Mouse (Mus musculus) heart, adult 8-10 months (tissue): Measurements from ENCODE around the gene Per1. TPM values are rescaled to one million over a fixed set of nuclear protein-coding genes. Genes with fewer than 3 reads are reported as not detected.

Source experiments
- DNase-seq: peaks from one replicate; pipeline ENCODE4 v3.0.0; 2022; ENCODE audit warnings: low spot score
- total RNA-seq, 4 experiments: library from RNA; stranded (reverse); gene quantifications; 2 replicates each; pipeline ENCODE4 v1.2.4; 2022

Gene Per1
- total RNA-seq, 4 experiments from 2014 or later = 33.3 to 81.2 (median 48.5) TPM

DNA sequence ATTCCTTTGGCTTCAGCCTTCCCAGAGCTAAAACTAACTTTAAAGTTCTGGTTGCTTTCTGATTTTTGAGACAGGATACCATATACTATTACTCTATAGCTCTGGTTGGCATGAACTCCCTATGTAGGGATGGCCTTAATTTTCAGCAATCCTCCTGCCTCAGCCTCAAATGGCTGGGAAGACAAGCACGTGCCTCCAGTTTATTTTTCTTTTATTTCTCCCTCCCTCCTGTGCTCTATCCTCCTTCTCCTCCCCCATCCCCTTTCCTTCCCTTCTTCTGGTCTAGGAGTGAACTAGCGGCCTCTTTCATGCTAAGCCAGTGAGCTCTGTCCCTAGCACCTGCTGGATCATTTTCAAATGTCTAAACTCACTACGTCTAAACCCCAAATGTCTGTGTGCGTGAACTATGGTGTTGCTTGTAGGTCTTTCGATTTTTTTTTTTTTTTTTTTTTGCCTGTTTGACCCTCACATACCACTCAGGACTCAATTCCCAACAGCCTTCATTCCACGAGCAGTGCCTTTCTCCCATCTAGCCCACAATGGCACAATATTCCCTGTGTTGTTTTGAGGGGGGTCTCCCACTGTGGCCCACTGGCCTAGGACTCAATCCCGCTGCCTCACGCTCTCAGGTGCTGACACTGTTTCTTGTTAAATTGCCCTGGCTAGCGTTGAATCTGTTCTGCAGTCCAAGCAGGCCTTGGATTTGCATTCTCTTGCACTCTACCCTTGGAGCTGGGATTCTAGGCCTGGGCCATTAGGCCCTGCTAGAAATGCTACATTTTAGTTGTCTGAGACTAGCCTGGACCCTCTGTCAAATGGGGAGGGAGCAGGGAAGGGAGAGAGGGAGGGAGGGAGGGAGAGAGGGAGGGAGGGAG, 30.5 kb upstream of the Per1 start:
- no peak for DNase-seq

DNA sequence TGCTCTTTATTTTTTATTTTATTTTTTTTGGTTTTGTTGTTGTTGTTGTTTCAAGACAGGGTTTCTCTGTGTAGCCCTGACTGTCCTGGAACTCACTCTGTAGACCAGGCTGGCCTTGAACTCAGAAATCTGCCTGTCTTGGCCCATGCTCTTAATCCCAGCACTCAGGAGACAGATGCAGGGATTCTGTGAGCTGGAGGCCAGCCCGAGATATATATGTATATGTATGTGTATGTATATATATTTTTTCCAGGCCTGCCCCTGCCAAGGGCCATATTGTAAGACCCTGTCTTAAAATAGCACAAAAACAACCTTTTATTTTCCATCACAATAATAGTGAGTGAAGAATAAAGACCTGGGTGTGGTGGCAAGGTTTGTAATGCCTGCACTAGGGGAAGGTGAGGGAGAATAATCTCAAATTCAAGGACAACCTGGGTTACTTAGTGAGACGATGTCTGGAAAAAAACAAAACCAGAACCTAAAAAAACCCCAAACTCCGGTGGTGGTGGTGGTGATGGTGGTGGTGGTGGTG, 29.6 kb upstream of the Per1 start:
- no peak for DNase-seq

DNA sequence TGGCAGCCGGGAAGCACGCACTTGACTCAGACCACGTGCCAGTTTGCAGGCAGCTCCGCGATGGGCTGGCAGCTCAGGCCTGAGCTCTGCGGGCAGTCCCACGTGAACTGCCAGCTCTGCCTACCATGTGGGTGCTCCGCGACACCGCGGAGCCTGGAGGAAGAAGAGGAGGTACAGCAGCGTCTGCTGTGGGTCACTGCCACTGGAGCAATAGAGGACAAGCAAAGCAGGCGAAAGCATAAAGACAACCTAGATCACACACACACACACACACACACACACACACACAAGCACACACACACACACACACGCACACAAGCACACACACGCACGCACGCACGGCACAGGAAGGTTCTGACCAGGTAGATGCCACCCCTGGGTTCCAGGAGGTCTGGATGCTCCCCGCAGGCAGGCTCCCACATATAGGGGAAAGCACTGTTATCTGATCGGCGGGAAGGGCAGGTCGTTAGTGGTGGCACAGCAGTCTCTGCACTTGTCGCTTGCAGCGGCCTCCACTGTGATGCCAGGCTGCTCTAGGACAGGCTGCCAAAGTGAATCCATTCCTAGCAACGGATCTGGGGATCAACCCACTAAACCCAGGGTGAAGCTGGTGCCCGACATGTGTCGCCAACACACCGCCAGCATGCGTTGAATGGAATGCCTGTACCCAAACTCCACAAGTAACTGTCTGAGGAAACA, 28.7 kb upstream of the Per1 start:
- DNase-seq = no peak

DNA sequence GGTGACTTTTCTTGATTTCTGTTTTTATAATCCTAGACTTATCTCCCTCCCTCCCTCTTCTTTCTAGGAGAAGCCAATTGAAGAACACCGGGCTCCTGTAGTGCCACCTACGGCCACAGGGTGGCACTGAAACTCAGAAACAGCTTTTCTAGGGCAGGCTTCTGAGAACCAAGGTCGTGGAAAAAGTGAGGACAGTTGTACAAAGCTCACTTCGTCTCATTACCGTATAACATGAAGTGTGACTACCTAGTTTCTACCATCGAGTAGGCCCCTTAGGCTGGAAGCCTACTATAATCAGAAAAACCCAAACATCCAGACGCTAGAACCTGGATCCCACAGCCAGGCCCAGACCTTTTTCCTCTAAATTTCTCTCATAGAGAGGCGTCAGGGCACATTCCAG, 28.1 kb upstream of the Per1 start:
- peak; percentile 92 for DNase-seq

DNA sequence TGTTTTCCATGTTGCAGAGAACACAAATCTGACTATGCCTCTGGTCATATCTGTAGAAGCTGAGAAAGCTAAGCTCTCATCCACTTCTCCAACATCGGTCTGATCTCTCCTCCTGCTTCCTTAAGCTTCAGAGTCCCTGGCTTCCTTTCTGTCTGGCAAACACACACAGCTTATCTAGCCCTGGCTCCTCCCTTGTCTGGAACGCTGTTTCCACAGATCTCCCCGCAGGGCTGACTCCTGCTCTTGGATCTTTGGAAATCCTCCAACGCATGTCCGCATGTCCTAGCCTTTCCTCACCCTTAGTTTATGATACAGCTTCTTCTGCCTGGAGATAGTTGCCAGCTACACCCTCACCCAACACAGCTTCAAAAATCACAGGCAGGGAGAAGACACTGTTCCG, 27.4 kb upstream of the Per1 start:
- peak; percentile 62 for DNase-seq

DNA sequence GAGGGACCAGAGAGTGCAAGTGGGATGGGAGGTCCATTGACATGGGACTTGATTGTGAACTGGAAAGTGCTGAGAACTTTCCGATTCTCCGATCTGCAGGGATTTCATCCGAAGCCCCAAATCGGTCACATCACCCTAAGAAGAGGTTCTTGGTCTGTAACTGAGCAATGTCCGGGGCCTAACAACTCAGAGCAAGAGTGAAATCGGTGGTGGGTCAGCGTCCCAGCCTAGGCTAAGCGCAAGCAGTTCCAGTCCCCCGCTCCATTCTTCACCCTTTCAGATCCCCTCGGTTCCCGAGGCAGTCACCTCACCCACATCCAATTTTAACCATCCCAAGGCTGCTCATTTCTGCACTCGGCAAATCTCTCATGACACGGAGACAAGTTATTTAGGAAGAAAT, 24.9 kb upstream of the Per1 start:
- no peak for DNase-seq

DNA sequence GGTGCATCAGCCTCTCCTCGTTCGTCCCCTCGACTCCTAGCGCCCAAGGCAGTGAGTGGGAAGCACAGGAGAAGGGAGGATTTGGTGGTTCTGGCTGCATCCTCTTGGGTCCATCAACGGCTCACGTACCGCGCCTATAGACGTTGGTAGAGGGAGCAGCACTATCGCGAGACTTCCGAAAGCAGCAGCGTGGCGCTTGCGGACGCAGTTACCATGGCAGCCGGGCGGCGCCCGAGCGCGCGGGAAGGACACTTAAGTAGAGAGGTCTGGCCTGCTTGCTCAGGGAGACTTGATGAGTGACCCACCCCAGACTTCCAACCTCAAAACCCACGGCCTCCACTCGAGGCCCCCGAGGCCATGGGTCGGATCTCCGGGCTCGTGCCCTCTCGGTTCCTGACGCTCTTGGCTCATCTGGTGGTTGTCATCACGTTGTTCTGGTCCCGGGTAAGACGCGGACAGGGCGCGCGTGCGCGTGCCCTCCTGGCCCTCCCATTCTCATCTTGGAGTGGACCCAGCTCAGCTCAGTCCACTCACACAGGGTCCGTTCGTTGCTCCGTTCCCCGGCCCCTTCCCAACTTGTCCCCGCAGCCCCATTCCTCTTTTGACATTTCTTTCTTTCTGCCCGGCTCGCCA, 24.3 kb upstream of the Per1 start, which contains the start of gene Tmem107:
Tmem107 (plus strand) TSS at position 217 of the 633 bp plus-strand sequence.
- DNase-seq = peak; percentile 94

DNA sequence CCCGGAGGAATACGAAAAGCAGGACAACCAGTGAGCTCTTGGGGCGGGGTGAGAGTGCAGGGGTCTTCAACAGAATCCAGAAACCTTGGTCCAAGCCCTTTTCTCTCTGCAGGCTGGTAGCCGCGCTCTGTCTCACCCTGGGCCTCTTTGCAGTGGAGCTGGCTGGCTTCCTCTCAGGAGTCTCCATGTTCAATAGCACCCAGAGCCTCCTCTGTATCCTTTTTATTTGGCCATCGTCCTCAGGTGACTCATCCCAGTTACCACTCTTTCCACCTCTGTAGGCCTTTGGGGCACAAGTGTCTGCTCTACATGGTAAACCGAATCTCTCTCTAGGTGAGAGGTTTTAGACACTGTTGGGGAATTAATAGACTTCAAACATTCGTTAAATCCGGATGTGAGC, 23.8 kb upstream of the Per1 start:
- DNase-seq = no peak

DNA sequence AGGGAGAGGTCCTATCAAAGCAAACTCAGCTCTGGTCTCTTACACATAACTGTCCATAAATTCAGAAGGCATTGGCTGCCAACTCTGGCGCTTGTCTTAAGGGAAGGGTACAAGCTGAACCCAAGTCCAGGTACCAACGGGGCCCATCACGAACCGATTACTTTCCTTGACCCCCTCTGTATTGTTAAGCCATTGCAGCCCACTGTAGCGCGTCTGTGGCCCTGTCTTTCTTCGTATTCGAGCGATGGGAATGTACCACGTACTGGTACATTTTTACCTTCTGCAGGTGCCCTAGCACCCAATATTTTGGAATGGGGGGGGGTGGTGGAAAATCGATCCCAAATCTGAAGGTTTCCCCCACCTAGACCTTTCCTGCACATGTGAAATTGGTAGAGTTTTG, 22.8 kb upstream of the Per1 start:
- no peak for DNase-seq

DNA sequence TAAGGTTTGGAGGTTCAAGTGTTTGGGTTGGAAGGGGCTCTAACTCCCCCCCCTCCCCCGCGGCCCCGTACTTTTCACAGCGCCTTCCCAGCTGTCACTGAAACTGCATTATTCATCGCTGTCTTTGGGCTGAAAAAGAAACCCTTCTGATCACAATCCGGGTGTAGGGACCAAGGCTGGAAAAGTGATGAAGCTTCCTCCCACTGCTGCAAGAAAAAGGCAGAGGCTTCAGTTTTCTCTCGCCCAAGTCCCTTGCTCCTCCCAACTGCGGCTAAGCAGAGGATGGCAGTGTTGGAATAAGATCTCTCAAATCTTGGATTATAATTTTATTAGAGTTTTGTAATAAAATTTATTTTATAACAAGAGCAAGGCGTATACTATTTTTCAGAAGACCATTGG, 22.4 kb upstream of the Per1 start:
- no peak for DNase-seq

DNA sequence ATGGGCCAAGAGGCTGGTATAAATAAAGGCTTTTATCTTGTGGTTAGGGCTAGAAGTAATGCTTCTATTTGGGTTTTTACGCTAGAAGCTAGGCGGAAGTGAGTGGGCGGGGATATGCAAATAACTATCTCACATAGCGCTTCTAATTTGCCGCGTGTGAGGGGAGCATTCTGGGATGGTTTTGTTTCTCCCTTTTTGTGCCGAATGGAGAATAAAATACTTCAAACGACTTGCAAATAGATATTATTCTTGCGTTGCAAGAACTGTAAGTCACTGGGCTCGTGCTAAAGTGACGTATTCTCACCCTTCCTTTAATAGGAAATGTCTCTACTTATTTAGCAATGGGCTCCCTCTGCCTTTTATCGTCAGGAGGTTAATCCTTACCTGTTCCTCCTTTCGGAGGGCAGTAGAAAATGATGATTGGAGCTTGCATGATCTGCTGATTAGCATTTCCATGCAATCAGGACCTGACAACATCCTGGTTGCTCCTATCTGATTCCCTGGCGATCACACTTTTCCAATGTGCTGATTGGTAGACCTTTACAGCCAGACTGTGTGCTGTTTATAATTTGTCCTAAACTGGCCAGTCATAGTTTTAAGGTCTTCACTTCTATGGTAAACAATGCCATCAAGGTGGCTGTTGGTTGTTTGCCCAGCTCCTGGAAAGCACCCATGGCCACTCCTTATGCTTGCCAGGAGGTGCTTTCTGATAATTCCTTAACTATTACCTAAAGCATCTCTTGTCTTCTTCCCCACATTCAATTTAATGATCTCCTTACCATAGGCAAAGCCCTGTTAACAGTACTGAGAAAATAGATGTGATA, 21.7 kb upstream of the Per1 start:
- peak; percentile 93 for DNase-seq

DNA sequence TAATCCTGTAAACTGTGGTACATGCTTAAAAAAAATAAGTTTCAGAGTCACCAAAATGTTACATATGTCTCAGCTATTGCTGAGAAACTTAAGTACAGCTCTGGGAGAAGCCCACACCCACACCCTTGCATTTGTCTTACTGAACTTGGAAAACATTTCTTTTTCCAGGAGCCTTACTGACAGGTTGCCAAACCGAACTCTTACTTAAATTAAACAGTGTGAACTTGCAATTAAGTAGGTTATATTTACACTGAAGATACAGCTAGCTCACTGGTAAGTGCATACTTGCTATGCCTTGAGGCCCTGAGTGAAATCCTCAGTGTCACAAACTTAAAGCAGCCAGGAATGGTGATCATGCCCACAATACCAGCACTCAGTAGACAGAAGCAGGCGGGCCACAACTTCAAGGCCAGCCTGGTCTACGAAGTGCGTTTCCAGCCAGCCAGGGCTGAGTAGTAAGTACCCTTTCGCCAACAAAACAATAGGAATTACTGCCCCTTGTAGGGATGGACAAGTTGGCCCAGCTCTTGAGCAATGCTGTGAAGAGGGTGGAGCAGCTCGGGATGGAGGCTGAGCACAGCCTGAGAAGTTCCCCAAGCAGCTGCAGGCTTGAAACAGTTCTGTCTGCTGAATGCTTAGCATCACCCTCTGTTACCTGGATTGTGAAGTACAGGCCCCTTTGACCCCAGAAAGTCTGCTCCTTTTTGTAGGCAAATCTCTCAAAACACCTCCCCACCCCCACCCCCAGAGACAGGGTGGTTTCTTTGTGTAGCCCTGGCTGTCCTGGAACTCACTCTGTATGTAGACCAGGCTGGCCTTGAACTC, 20.9 kb upstream of the Per1 start:
- no peak for DNase-seq

DNA sequence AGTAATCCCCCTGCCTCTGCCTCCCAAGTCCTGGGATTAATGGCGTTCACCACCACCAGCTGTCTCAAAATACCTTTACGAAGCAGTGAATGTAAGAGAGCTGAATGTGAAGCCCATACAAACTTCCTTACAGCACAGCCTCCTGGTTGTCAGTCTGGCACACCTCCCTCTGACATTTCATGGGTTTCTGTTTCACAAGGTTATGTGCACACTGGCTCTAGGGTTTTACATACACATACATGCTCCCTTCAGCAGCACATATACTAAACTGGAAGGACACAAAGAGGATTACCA, 20.3 kb upstream of the Per1 start:
- DNase-seq = no peak

DNA sequence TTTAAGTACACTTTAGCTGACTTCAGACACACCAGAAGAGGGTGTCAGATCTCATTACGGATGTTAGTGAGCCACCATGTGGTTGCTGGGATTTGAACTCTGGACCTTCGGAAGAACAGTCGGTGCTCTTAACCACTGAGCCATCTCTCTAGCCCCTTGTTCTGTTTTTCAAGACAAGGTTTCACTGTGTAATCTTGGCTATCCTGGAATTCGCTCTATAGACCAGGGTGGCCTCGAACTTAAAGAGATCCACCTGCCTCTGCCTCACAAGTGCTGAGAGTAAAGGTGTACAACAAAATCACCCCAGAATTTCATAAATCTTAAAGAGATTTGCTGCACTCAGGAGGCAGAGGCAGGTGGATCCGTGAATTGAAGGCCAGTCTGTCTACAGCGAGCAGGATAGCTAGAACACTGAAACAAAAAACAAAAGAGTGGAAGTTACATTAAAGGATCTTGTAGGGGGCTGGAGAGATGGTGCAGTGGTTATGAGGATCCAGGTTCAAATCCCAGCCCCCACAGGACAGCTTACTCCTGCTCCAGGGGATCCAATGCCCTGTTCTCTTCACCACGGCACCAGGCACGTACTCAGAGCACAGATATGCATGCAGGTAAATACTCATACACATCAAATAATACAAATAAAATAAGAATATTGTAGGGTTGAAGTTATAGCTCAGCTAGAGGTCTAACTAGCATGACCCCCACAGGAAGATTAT, 19.1 kb upstream of the Per1 start:
- no peak for DNase-seq

DNA sequence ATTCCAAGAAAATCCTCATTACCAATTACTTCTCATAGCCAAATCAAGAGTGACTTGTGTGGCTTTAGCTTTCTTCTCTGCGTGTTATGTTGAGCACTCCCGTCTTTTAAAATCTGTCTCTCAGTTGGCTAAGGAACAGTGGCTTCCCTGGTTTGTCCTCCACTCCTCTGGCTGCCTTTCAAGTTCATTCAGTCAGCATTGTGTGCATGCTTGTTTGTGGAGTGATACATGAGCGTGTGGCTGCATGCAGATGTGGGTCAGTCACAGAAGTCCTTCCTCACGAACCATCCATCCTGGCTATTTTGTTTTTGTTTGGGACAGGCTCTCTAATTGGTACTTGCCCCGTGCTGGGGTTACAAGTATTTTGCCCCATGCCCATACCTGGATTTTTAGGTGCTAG, 18.4 kb upstream of the Per1 start:
- DNase-seq = no peak

DNA sequence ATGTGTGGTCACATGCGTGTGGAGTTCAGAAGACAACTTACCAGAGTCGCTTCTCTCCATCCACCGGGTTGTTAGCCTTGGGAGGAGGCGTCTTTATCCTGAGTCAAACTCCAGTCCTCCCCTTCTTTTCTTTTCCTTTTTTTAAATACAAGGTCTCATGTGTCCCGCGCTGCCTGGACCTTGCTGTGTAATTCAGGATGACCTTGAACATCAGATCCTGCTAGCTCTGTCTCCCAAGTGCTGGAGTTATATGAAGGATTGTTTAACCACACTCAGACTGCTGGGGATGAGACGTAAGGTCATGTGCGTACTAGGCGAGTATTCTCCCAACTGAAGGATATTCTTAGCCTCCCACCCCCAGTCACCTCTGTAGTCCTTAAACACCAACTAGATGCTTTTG, 17.7 kb upstream of the Per1 start:
- DNase-seq = no peak

DNA sequence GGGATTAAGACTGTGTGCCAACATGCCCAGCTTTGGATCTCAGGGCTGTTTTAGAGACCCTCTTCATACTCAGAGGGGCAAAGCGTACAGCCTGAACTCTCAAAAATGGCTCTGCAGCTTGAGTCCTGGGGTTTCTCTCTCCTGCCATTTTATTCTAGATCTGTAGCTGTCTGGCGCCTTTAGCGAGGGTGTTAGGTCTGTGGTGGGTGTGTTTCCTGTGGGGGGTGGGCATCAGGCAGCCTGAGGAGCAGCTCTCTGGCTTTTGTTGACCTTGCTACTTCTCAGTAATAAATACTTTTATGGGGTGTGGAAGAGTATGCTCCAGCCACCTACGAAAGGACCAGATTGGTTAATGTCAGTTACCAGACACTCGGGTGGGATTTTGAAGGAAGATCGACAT, 17.0 kb upstream of the Per1 start:
- DNase-seq = no peak

DNA sequence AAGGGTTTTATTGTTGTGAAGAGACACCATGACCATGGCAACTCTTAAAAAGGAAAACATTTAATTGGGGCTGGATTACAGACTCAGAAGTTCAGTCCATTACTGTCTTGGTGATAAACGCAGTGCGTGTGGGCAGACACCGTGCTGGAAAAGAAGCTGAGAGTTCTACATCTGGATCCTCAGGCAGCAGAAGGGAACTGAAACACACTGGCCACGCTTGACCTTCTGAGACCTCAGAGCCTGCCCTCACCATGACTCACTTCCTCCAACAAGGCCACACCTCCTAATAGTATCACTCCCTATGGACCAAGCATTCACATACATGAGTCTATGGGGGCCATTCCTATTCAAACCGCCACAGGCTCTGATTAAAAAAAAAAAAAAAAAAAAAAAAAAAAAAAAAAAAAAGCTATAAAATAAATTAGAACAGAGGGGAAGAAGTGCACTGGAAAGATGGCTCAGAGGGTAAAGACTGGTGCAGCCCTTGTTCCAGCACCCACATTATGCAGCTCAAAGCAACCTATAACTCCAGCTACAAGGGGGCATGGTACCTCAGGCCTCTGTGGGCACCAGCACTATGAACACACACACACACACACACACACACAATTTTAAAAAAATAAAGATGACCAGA, 16.1 kb upstream of the Per1 start:
- no peak for DNase-seq

DNA sequence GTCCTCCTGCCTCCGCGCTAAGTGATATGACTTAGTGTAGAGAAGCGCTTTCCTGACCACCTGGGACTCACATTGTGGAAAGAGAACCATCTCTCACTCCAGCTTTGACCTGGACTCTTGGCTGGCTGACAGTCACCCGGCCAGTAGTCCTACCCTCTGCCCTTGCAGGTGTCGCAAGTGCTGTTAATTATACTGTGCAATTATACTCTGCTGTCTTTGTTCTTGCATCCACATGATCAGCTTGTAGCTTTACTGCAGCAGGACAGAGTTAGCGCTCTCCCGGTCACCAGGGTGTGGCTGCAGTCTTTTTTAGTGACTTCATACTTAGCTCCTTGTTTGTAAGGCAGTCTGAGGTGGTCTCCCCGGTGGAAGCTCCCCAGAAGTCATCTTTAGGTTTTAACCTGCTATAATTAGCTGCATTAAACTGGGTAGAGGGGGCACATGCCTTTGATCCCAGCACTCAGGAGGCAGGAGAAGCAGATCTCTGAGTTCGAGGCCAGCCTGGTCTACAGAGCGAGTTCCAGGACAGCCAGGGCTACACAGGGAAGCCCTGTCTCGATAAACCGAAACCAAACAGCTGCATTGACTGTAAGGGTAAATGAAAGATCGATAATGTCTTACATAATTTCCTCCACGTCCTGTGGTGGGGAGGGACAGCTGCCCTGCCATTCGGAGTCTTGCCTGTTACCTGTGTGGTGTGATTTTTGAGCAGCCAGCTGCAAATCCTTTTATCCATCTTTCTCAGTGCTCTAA, 14.7 kb upstream of the Per1 start:
- DNase-seq = no peak
